Mouse (Mus musculus) G1E-ER4 (cell line): Measurements from ENCODE around the gene Taok1. TPM values are rescaled to one million over a fixed set of nuclear protein-coding genes. Genes with fewer than 3 reads are reported as not detected.

Source experiments
- GATA1 ChIP-seq: IDR thresholded peaks from one replicate; pipeline ENCODE4 v1.8.0; 2012; ENCODE audit warnings: low read length, inconsistent platforms
- polyA plus RNA-seq: library from polyadenylated mRNA; stranded (reverse); fragments of >175 nt; gene quantifications from 2 replicates; pipeline ENCODE4 v1.2.3, GENCODE M21; 2012

Taok1 gene
- polyA plus RNA-seq, 1 experiment = 3.0 TPM

- TF ChIP-seq GATA1 = no peak
These were observed 115.9 kb downstream of the Taok1 start for GRCm38 (mm10) chr11:77491502-77492291.

DNA sequence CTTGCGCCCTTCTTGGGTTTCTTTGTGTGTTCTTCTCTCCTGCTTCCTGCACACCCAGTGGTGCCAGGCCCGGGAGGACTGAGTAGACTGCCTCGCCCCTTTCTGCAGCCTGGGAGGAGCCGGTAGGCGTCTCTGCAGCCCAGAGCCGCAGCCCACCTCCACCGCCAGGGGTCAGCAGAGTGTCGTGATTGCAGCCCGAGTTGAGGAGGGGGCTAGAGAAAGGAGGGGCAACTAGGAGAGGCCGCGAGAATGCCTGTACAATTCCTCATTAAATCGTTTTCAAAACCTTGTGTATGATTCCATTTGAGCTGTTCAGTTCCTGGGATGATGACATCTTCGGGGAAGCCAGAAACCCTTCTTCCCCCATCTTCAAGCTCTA, 116.5 kb downstream of the Taok1 start:
- no peak for TF ChIP-seq GATA1

GRCm38 (mm10) chr11:77490451-77490850, 117.2 kb downstream of the Taok1 start:
- no peak for TF ChIP-seq GATA1

- no peak for TF ChIP-seq GATA1
These were observed 117.9 kb downstream of the Taok1 start, which contains the start of gene Ankrd13b for GRCm38 (mm10) chr11:77489591-77490235. Ankrd13b (minus strand) TSS chr11:77489678.

DNA sequence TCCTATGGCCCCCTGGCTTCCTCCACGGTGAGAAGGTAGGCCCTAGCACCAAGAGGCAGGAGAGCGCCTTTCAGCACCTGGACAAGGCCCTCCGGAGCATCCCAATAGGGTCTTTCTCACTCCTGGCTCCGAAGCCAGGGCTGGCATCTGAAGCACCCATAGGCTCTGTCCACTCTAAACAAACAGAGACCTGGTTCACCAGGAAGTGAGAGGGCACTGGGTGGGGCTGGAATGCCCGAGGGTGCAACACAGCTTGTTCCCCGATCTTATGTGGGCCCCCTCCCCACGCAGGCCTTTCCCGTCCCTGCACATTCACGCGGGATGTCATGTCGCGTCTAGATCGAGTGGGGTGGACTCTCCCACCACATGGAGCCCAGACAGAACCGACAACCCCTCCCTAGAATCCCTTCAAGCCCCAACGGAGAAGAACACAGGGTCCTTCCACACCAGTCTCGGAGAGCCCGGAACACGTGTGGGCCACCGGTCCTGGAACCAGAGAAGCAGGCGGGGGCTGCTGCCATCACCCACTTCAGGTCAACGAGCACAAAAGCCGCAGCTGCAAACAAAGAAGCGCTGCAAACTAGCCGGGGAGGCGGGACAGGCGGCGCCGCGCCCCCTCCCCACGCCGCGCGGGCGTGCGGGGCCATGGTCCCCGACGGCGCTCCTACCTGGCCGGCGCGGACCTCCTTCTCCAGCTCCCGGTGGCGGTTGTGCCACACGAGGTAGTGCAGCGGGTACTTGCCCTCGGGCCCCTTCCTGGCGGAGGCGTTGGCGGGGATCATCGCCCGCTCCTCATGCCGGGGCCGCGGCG, 118.6 kb downstream of the Taok1 start:
- TF ChIP-seq GATA1 = no peak

GRCm38 (mm10) chr11:77486798-77487197, 120.8 kb downstream of the Taok1 start:
- TF ChIP-seq GATA1 = no peak

GRCm38 (mm10) chr11:77485229-77485628, 122.4 kb downstream of the Taok1 start:
- TF ChIP-seq GATA1 = no peak

GRCm38 (mm10) chr11:77483510-77484255, 123.9 kb downstream of the Taok1 start:
- no peak for TF ChIP-seq GATA1

- TF ChIP-seq GATA1 = no peak
These were observed 124.6 kb downstream of the Taok1 start for GRCm38 (mm10) chr11:77483043-77483442.

Other genes starting within 250 kb of the Taok1 start
- gene Coro6, start 145.4 kb downstream of the Taok1 start, polyA plus RNA-seq = 0.02 TPM in 1 of 2 replicates, not detected in the other
- 4.6 and 5.0 TPM in 2 replicates for gene Ankrd13b, start 118.1 kb downstream of the Taok1 start, polyA plus RNA-seq
- gene Git1, start 114.3 kb downstream of the Taok1 start, polyA plus RNA-seq = 92.9 and 94.7 TPM in 2 replicates
- 0.29 and 0.30 TPM in 2 replicates for gene Abhd15, start 92.7 kb downstream of the Taok1 start, polyA plus RNA-seq
- gene Trp53i13, start 91.8 kb downstream of the Taok1 start, polyA plus RNA-seq = 5.1 and 6.8 TPM in 2 replicates
- gene Gm10392, start 88.6 kb downstream of the Taok1 start, polyA plus RNA-seq = not detected in 2 replicates
- gene Nufip2, start 78.3 kb upstream of the Taok1 start, polyA plus RNA-seq = 29.8 and 35.6 TPM in 2 replicates
- gene Cryba1, start 117.5 kb upstream of the Taok1 start, polyA plus RNA-seq = not detected in 2 replicates
- gene Myo18a, start 155.4 kb upstream of the Taok1 start, polyA plus RNA-seq = 41.9 and 55.8 TPM in 2 replicates
- not detected in 2 replicates for gene Gm10277, start 179.9 kb upstream of the Taok1 start, polyA plus RNA-seq